Mouse (Mus musculus) CH12.LX (cell line): ENCODE data around the gene Mgat4e. TPM values are rescaled to one million over a fixed set of nuclear protein-coding genes. Genes with fewer than 3 reads are reported as not detected.

Experiments used
- DNase-seq: peaks from one replicate; pipeline ENCODE4 v3.0.0-alpha.2; 2013; ENCODE audit errors: extremely low read depth
- H3K27ac ChIP-seq: 2 replicates; pipeline ENCODE4 v1.5.1; 2012; ENCODE audit warnings: low read depth, mild to moderate bottlenecking, control low read depth, moderate library complexity; ENCODE audit not compliant: insufficient read depth
- H3K27me3 ChIP-seq: replicated peaks from 2 replicates; pipeline ENCODE3; 2012; ENCODE audit warnings: inconsistent platforms
- H3K36me3 ChIP-seq, 2 experiments: replicated peaks in 1 of 2; 2 replicates each; pipeline versions ENCODE3 to v1.6.1; 2012; ENCODE audit warnings: inconsistent platforms in 1 of 2, low read length in 1 of 2, mild to moderate bottlenecking in 1 of 2, mixed read lengths in 1 of 2, moderate library complexity in 1 of 2; ENCODE audit not compliant: control insufficient read depth in 1 of 2, insufficient read depth in 1 of 2
- H3K4me1 ChIP-seq, 2 experiments: 2 replicates each; pipeline ENCODE4 v1.6.1; 2012; ENCODE audit warnings: inconsistent platforms in 1 of 2, moderate library complexity in 1 of 2; ENCODE audit not compliant: insufficient read depth in 2 of 2, control insufficient read depth in 1 of 2
- H3K4me2 ChIP-seq: 2 replicates; pipeline ENCODE4 v1.6.1; 2012; ENCODE audit warnings: low read depth, mild to moderate bottlenecking, control low read depth; ENCODE audit not compliant: poor library complexity, insufficient read depth, severe bottlenecking
- H3K4me3 ChIP-seq, 3 experiments: fragments of 150-350 bp in 1 of 3; sonication (generic) in 1 of 3; replicated peaks in 1 of 3; 2 replicates each; pipeline versions ENCODE3 to v1.5.1; 2011 to 2012; ENCODE audit warnings: low read depth in 2 of 3, low read length in 2 of 3, mild to moderate bottlenecking in 2 of 3, moderate library complexity in 2 of 3, control low read depth in 1 of 3, improper control_type of control experiment in 1 of 3, inconsistent platforms in 1 of 3, mixed read lengths in 1 of 3; ENCODE audit not compliant: poor library complexity in 1 of 3
- H3K79me2 ChIP-seq: replicated peaks from 2 replicates; pipeline ENCODE4 v1.6.1; 2012; ENCODE audit warnings: mild to moderate bottlenecking, moderate library complexity; ENCODE audit not compliant: control insufficient read depth, poor library complexity, insufficient read depth, severe bottlenecking; ENCODE audit errors: extremely low read depth
- H3K9ac ChIP-seq: 2 replicates; pipeline ENCODE4 v1.6.1; 2012; ENCODE audit warnings: low read depth, mild to moderate bottlenecking, control low read depth, moderate library complexity; ENCODE audit not compliant: insufficient read depth
- H3K9me3 ChIP-seq: replicated peaks from 2 replicates; pipeline ENCODE3; 2012; ENCODE audit warnings: low read length, inconsistent platforms, mixed read lengths
- BHLHE40 ChIP-seq: IDR thresholded peaks from 2 replicates; pipeline ENCODE4 v1.6.1; 2011; ENCODE audit warnings: mild to moderate bottlenecking, low read depth, low read length, improper control_type of control experiment
- CHD1 ChIP-seq: IDR thresholded peaks from 2 replicates; pipeline ENCODE4 v1.6.1; 2012; ENCODE audit warnings: low read depth, low read length, improper control_type of control experiment, inconsistent platforms
- CHD2 ChIP-seq: IDR thresholded peaks from 2 replicates; pipeline ENCODE4 v1.6.1; 2011; ENCODE audit warnings: low read length, improper control_type of control experiment
- E2F4 ChIP-seq: IDR thresholded peaks from 2 replicates; pipeline ENCODE4 v1.6.1; 2011; ENCODE audit warnings: low read depth, low read length, improper control_type of control experiment; ENCODE audit not compliant: insufficient replicate concordance
- ELF1 ChIP-seq: IDR thresholded peaks from 2 replicates; pipeline ENCODE4 v1.6.1; 2014; ENCODE audit warnings: low read depth, mild to moderate bottlenecking, inconsistent platforms, low read length, improper control_type of control experiment
- ETS1 ChIP-seq: conservative IDR thresholded peaks from 2 replicates; pipeline ENCODE4 v1.6.1; 2012; ENCODE audit warnings: low read depth, mild to moderate bottlenecking, inconsistent platforms, low read length, improper control_type of control experiment, moderate library complexity
- HCFC1 ChIP-seq: IDR thresholded peaks from 2 replicates; pipeline ENCODE4 v1.6.1; 2012; ENCODE audit warnings: low read depth, mild to moderate bottlenecking, inconsistent platforms, low read length, improper control_type of control experiment
- JUN ChIP-seq: IDR thresholded peaks from 2 replicates; pipeline ENCODE4 v1.6.1; 2011; ENCODE audit warnings: low read depth, mild to moderate bottlenecking, low read length, improper control_type of control experiment, moderate library complexity; ENCODE audit not compliant: insufficient read depth
- JUND ChIP-seq: conservative IDR thresholded peaks from 2 replicates; pipeline ENCODE4 v1.6.1; 2011; ENCODE audit warnings: low read depth, low read length, improper control_type of control experiment
- KAT2A ChIP-seq: IDR thresholded peaks from 2 replicates; pipeline ENCODE4 v1.6.1; 2012; ENCODE audit warnings: low read length, improper control_type of control experiment, inconsistent platforms; ENCODE audit not compliant: insufficient replicate concordance
- MAFK ChIP-seq: IDR thresholded peaks from 2 replicates; pipeline ENCODE4 v1.6.1; 2011; ENCODE audit warnings: low read length, improper control_type of control experiment; ENCODE audit not compliant: insufficient replicate concordance
- MAX ChIP-seq: IDR thresholded peaks from 2 replicates; pipeline ENCODE4 v1.6.1; 2011; ENCODE audit warnings: low read length, improper control_type of control experiment
- MYC ChIP-seq: IDR thresholded peaks from 2 replicates; pipeline ENCODE4 v1.6.1; 2011; ENCODE audit warnings: low read depth, mild to moderate bottlenecking, improper control_type of control experiment, low read length
- NRF1 ChIP-seq: IDR thresholded peaks from 2 replicates; pipeline ENCODE4 v1.6.1; 2014; ENCODE audit warnings: low read depth, mild to moderate bottlenecking, inconsistent platforms, low read length, improper control_type of control experiment, moderate library complexity
- RAD21 ChIP-seq: IDR thresholded peaks from 2 replicates; pipeline ENCODE4 v1.6.1; 2011; ENCODE audit warnings: low read depth, mild to moderate bottlenecking, low read length, improper control_type of control experiment, moderate library complexity
- RCOR1 ChIP-seq: conservative IDR thresholded peaks from 2 replicates; pipeline ENCODE4 v1.6.1; 2012; ENCODE audit warnings: low read depth, mild to moderate bottlenecking, inconsistent platforms, low read length, improper control_type of control experiment
- SIN3A ChIP-seq: IDR thresholded peaks from 2 replicates; pipeline ENCODE4 v1.6.1; 2012; ENCODE audit warnings: low read length, improper control_type of control experiment, inconsistent platforms
- SMC3 ChIP-seq: IDR thresholded peaks from 2 replicates; pipeline ENCODE4 v1.6.1; 2011; ENCODE audit warnings: low read depth, low read length, improper control_type of control experiment
- TCF12 ChIP-seq: IDR thresholded peaks from 2 replicates; pipeline ENCODE4 v1.6.1; 2014; ENCODE audit warnings: low read depth, mild to moderate bottlenecking, inconsistent platforms, low read length, improper control_type of control experiment
- UBTF ChIP-seq: IDR thresholded peaks from 2 replicates; pipeline ENCODE4 v1.6.1; 2012; ENCODE audit warnings: low read depth, mild to moderate bottlenecking, inconsistent platforms, low read length, improper control_type of control experiment, moderate library complexity
- ZC3H11A ChIP-seq: IDR thresholded peaks from 2 replicates; pipeline ENCODE4 v1.6.1; 2012; ENCODE audit warnings: low read depth, mild to moderate bottlenecking, inconsistent platforms, low read length, improper control_type of control experiment
- ZMIZ1 ChIP-seq: IDR thresholded peaks from 2 replicates; pipeline ENCODE4 v1.6.1; 2012; ENCODE audit warnings: low read depth, mild to moderate bottlenecking, inconsistent platforms, low read length, improper control_type of control experiment
- dilution Hi-C: fragments of 300-500 bp; cut with MboI; formaldehyde crosslinking; loops from 2 replicates; pipeline ENCODE4 v1.14.3; 2020; ENCODE audit warnings: low sequenced_read_pairs; ENCODE audit not compliant: extremely low pct_unique_long_range_greater_than_20kb, extremely low pct_ligation_motif_present
- in situ Hi-C: fragments of 300-500 bp; cut with MboI; formaldehyde crosslinking; loops from 3 replicates; pipeline ENCODE4 v1.14.3; 2019; ENCODE audit warnings: low sequenced_read_pairs, low pct_ligation_motif_present, low pct_unique_long_range_greater_than_20kb, mixed read lengths
- polyA plus RNA-seq: library from polyadenylated mRNA; unstranded; fragments of >175 nt; gene quantifications from 2 replicates; pipeline ENCODE4 v1.2.1, GENCODE M21; 2012; ENCODE audit warnings: low read depth; ENCODE audit not compliant: insufficient read length
- total RNA-seq, 2 experiments: library from RNA; depleted of rRNA; stranded (reverse); fragments of 300-350 nt in 1 of 2; fragments of >200 nt in 1 of 2; gene quantifications; 2 replicates each; pipeline ENCODE4 v1.2.3; 2012 to 2014

Mgat4e gene
- total and polyA plus RNA-seq, 3 experiments = 0.08 TPM; not detected in 2

- TF ChIP-seq JUN = no peak
- TF ChIP-seq MYC = no peak
- TF ChIP-seq RCOR1 = no peak
- peak; percentile 76 for TF ChIP-seq ZMIZ1
- TF ChIP-seq HCFC1 = peak; percentile 69
- no peak for TF ChIP-seq SMC3
- peak; percentile 81 for TF ChIP-seq CHD2
- TF ChIP-seq ELF1 = peak; percentile 68
- peak; percentile 100 for TF ChIP-seq SIN3A
- no peak for TF ChIP-seq JUND
- TF ChIP-seq KAT2A = peak; percentile 96
- peak; percentile 95 for TF ChIP-seq TCF12
- no peak for TF ChIP-seq NRF1
- TF ChIP-seq UBTF = peak; percentile 69; the same call in 1 of the 2 replicates
- TF ChIP-seq MAX = peak; percentile 81
Measured at GRCm38 (mm10) chr1:134559976-134560375, 10.5 kb upstream of the Mgat4e start, which contains the start of gene Kdm5b (continued).

GRCm38 (mm10) chr1:134559226-134559625 lies 9.7 kb upstream of the Mgat4e start:
- Histone ChIP-seq H3K27ac (no peak overlapping the region), H3K36me3 (no peaks in the 10 kb centered on the region), H3K4me3 (no peak overlapping the region)
- dilution Hi-C loops = no loop called here
- DNase-seq = no peak
- TF ChIP-seq KAT2A (no peak), ETS1 (no peak), ZC3H11A (no peak), E2F4 (no peak), CHD1 (no peak), MAFK (no peak), BHLHE40 (no peak), RAD21 (no peak), NRF1 (no peak)
- TF ChIP-seq, all 38 proteins: peak for 0
- H3K4me2 ChIP-seq = no peak overlapping the region; the same call in 1 of the 2 replicates
- H3K79me2 ChIP-seq = peaks cover 37% of the 10 kb centered on the region
- in situ Hi-C loops = no loop called here
- H3K9me3 ChIP-seq = no peaks in the 10 kb centered on the region
- H3K4me1 ChIP-seq = peaks cover 6 to 19% of the 10 kb centered on the region in 2 experiments
- H3K27me3 ChIP-seq = peaks cover 31% of the 10 kb centered on the region
- no peak overlapping the region for H3K9ac ChIP-seq
